ENCODE assay signal across 7 mouse cellular contexts in genomic region chr11:20112741-20113480, GRCm38 (mm10). TPM values are rescaled to one million over a fixed set of nuclear protein-coding genes. Genes with fewer than 3 reads are reported as not detected.
DNase-seq lines count a peak whose midpoint lies in the region; ATAC-seq and TF ChIP-seq lines count a peak whose summit lies in the region.

TSS of gene Actr2 (minus strand) at chr11:20112913.

- H3K9ac ChIP-seq in intestine, postnatal 0 days (ENCODE audit: low read depth, low read length) = peak within 1 kb of the TSS; percentile 98
- peak within 1 kb of the TSS; percentile 94 for H3K9ac ChIP-seq in midbrain, embryonic 12.5 days (replicated peaks)

- peak within 1 kb of the TSS; percentile 71 for H3K4me2 ChIP-seq in intestine, postnatal 0 days (replicated peaks; ENCODE audit: low read depth)
- peak within 1 kb of the TSS; percentile 79 for H3K4me2 ChIP-seq in midbrain, embryonic 12.5 days (replicated peaks)

- WGBS in embryonic facial prominence, embryonic 10.5 days = under 1% methylated on average over 57 of the region's 57 CpGs
- WGBS in intestine, postnatal 0 days = under 1% methylated on average over 56 of the region's 57 CpGs
- WGBS in midbrain, embryonic 12.5 days = under 1% methylated on average over 49 of the region's 57 CpGs
- WGBS in small intestine, adult 2 months = under 1% methylated on average over 55 of the region's 57 CpGs

- peak within 1 kb of the TSS; percentile 91 for H3K4me3 ChIP-seq in embryonic facial prominence, embryonic 10.5 days
- H3K4me3 ChIP-seq in intestine, postnatal 0 days (ENCODE audit: low read depth, low read length) = peak within 1 kb of the TSS; percentile 89
- H3K4me3 ChIP-seq in midbrain, embryonic 12.5 days = peak within 1 kb of the TSS; percentile 89
- H3K4me3 ChIP-seq in small intestine, adult 2 months (ENCODE audit: low read depth, low read length) = peak within 1 kb of the TSS; percentile 81

- intact Hi-C loops in left cerebral cortex, postnatal 4 days (cut with DNase I) = loop anchor here (1.0 kb wide), 1 partner anchor 12 kb away; no protein-coding TSS in a partner anchor

- H3K4me1 ChIP-seq in embryonic facial prominence, embryonic 10.5 days = peaks cover 16% of the 10 kb centered on the region
- peaks cover 6% of the 10 kb centered on the region for H3K4me1 ChIP-seq in intestine, postnatal 0 days (replicated peaks; ENCODE audit: control insufficient read depth, insufficient read depth, low read length)
- peaks cover 18% of the 10 kb centered on the region for H3K4me1 ChIP-seq in midbrain, embryonic 12.5 days
- peaks cover 9% of the 10 kb centered on the region; the same call in 1 of the 2 replicates for H3K4me1 ChIP-seq in small intestine, adult 2 months (ENCODE audit: control insufficient read depth, insufficient read depth, insufficient read length, low read length)

- H3K27me3 ChIP-seq in embryonic facial prominence, embryonic 10.5 days (replicated peaks; ENCODE audit: low read depth, poor library complexity, severe bottlenecking) = no peaks in the 10 kb centered on the region
- H3K27me3 ChIP-seq in intestine, postnatal 0 days (replicated peaks; ENCODE audit: control insufficient read depth, insufficient read depth, low read length) = no peaks in the 10 kb centered on the region
- no peaks in the 10 kb centered on the region for H3K27me3 ChIP-seq in midbrain, embryonic 12.5 days
- H3K27me3 ChIP-seq in small intestine, adult 2 months (ENCODE audit: control insufficient read depth, insufficient read depth, low read length) = no peaks in the 10 kb centered on the region

- H3K27ac ChIP-seq in embryonic facial prominence, embryonic 10.5 days (replicated peaks) = peak within 1 kb of the TSS; percentile 93
- peak within 1 kb of the TSS; percentile 98 for H3K27ac ChIP-seq in intestine, postnatal 0 days (ENCODE audit: low read depth, low read length)
- peak within 1 kb of the TSS; percentile 94 for H3K27ac ChIP-seq in midbrain, embryonic 12.5 days (replicated peaks)
- H3K27ac ChIP-seq in small intestine, adult 2 months (ENCODE audit: insufficient read depth, low read depth, low read length) = peak within 1 kb of the TSS; percentile 98

- no peak for TF ChIP-seq CTCF in intestine, postnatal 0 days (IDR thresholded peaks at IDR 0.05; ENCODE audit: low read depth)
- TF ChIP-seq CTCF in small intestine, adult 2 months (IDR thresholded peaks at IDR 0.05; ENCODE audit: extremely low read depth, insufficient read length, insufficient replicate concordance, low read depth, low read length) = 0 out of 2 replicates have a peak, but pooled peaks have one; percentile 4

- peak; percentile 83 for TF ChIP-seq POLR2A in small intestine, adult 2 months (IDR thresholded peaks at IDR 0.05; ENCODE audit: low read depth, low read length)

- DNase-seq in adrenal gland, postnatal 10 days = peak; percentile 99
- DNase-seq in embryonic facial prominence, embryonic 10.5 days (ENCODE audit: low spot score) = peak; percentile 98
- DNase-seq in gonadal fat pad, adult 2 months (ENCODE audit: low read depth) = peak; percentile 47
- peak; percentile 98 for DNase-seq in left cerebral cortex, postnatal 4 days

- peak; percentile 98 for ATAC-seq in intestine, postnatal 0 days
- ATAC-seq in midbrain, embryonic 12.5 days (ENCODE audit: low FRiP score, low read depth) = peak; percentile 100

- peaks cover 24% of the 10 kb centered on the region for H3K36me3 ChIP-seq in embryonic facial prominence, embryonic 10.5 days (replicated peaks)
- no peaks in the 10 kb centered on the region; the same call in 1 of the 2 replicates for H3K36me3 ChIP-seq in intestine, postnatal 0 days (ENCODE audit: control insufficient read depth, insufficient read depth)
- 0 out of 2 replicates have a peak, but pooled peaks cover 9% of the 10 kb centered on the region for H3K36me3 ChIP-seq in midbrain, embryonic 12.5 days
- peaks cover 2% of the 10 kb centered on the region; the same call in 1 of the 2 replicates for H3K36me3 ChIP-seq in small intestine, adult 2 months (ENCODE audit: control insufficient read depth, insufficient read depth, low read length)

- H3K9me3 ChIP-seq in embryonic facial prominence, embryonic 10.5 days = no peaks in the 10 kb centered on the region
- H3K9me3 ChIP-seq in intestine, postnatal 0 days (ENCODE audit: control insufficient read depth) = no peaks in the 10 kb centered on the region
- no peaks in the 10 kb centered on the region for H3K9me3 ChIP-seq in midbrain, embryonic 12.5 days

RNA-seq across cellular contexts. Expression of gene Actr2, which starts in this region (rescaled TPM):
- 100 to 1,000 TPM; 102 to 107 TPM for total RNA-seq in adrenal gland, postnatal 10 days (2021)
- polyA plus RNA-seq in embryonic facial prominence, embryonic 10.5 days (2016; fragmentation: Nextera tagmentation; extraction: Ambion mirVana) = 111 and 114 TPM in 2 replicates
- 30.4 and 33.4 TPM in 2 replicates for polyA plus RNA-seq in gonadal fat pad, adult 2 months (2012; rRNA removed)
- polyA plus RNA-seq in intestine, postnatal 0 days (2015; fragmentation: Nextera tagmentation; extraction: Ambion mirVana) = 109 and 111 TPM in 2 replicates
- 100 to 1,000 TPM; 283 to 291 TPM for total RNA-seq in left cerebral cortex, postnatal 4 days (2021)
- 141 and 151 TPM in 2 replicates for polyA plus RNA-seq in midbrain, embryonic 12.5 days (2016; fragmentation: Nextera tagmentation; extraction: Ambion mirVana)
- 4.6 and 10.7 TPM in 2 replicates for polyA plus RNA-seq in small intestine, adult 2 months (2012; rRNA removed)

Comparison
In these comparisons a context has a peak if more than half of its experiments do, and no peak if none do; other contexts are left out.
1. Peak in every context shown above with its lines: DNase-seq, ATAC-seq, H3K4me3 ChIP-seq and H3K27ac ChIP-seq.
2. DNase-seq: peak in every context shown above with its lines; median percentile 99 in adrenal gland, postnatal 10 days; 98 in embryonic facial prominence, embryonic 10.5 days; 98 in left cerebral cortex, postnatal 4 days; 47 in gonadal fat pad, adult 2 months.